Mouse (Mus musculus) mesoderm, embryonic 11.5 days (tissue): ENCODE measurements around the gene Ina.

Experiments used
- DNase-seq: peaks from one replicate; pipeline ENCODE4 v3.0.0-alpha.2; 2012; ENCODE audit warnings: low read depth, low spot score

Gene Ina

GRCm38 (mm10) chr19:47053471-47053870, 39.0 kb downstream of the Ina start:
- DNase-seq = no peak

- no peak for DNase-seq
Measured at GRCm38 (mm10) chr19:47057684-47058083, 43.2 kb downstream of the Ina start.

GRCm38 (mm10) chr19:47065860-47066259, 51.4 kb downstream of the Ina start:
- DNase-seq = no peak

- peak; percentile 98 for DNase-seq
Measured at GRCm38 (mm10) chr19:47067096-47067882, 52.8 kb downstream of the Ina start, which contains the start of gene Taf5. Gene Taf5, plus strand, starts transcription at chr19:47067746.

- peak; percentile 87 for DNase-seq
Measured at GRCm38 (mm10) chr19:47067924-47068611, 53.6 kb downstream of the Ina start.
